Mouse (Mus musculus): ENCODE results near the gene Syngap1.

- TF ChIP-seq POLR2A (IDR thresholded peaks at IDR 0.05; ENCODE audit: borderline replicate concordance, control insufficient read depth, low read depth, low read length) (0 out of 2 replicates have a peak, but pooled peaks have one; percentile 37), CTCF (IDR thresholded peaks at IDR 0.05; ENCODE audit: control insufficient read depth, insufficient read depth, low read length) (no peak)
Measured at GRCm38 (mm10) chr17:26946567-26946966, 5.5 kb downstream of the Syngap1 start.
